Comparison of ENCODE assay signal across 14 mouse cellular contexts in the genomic region with DNA sequence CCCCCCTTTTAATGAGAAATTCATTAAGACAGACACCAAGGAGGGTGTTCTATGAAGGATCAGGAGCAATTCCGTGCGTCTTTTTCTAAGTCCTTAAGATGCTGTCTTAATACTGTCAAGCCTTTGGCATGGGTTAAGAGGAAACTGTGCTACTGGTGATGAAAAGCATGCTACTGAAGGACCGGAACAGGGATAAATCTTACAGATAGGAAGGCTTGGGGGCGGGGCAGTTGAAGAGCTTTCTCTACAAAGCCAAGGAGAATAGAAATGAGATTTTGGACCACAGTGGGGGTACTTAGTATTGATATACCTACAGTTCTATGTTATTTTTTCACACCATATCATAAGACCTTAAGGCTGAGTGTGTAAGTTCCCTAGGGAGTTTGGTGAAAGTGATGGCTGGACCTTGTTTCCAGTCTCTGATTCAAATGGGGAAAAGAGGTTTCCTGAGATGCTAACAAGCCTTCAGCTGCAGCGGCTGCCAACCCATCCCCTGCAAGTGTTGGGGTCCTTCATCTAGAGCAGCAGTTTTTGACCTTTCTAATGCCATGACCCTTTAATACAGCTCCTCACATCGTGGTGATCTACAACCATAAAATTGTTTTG.
"Had no signal": no experiment of that assay in that cellular context is flagged by ENCODE, and none has a peak within 500 bp of the region (broad histone marks: within the 10 kb centered on the region; RNA-seq: fewer than 3 reads in every experiment).

No protein-coding gene starts in this region.

- H3K27ac ChIP-seq: limb, embryonic 13.5 days; liver, embryonic 14.5 days; midbrain, embryonic 12.5 days; neural tube, embryonic 13.5 days; stomach, embryonic 15.5 days had no signal

- DNase-seq: layer of hippocampus, adult 9-11 months; layer of hippocampus, postnatal 36 days; left cerebral cortex, postnatal 4 days; retina, postnatal 1 day; right cerebral cortex, postnatal 4 days; thymus, adult 2 months; thymus, postnatal 25 days had no signal

- H3K9me3 ChIP-seq: limb, embryonic 13.5 days; midbrain, embryonic 12.5 days; neural tube, embryonic 13.5 days; stomach, embryonic 15.5 days had no signal

- H3K4me2 ChIP-seq: limb, embryonic 13.5 days; midbrain, embryonic 12.5 days; neural tube, embryonic 13.5 days; stomach, embryonic 15.5 days had no signal

- H3K36me3 ChIP-seq: limb, embryonic 13.5 days; midbrain, embryonic 12.5 days; neural tube, embryonic 13.5 days; stomach, embryonic 15.5 days had no signal

- H3K4me1 ChIP-seq: neural tube, embryonic 13.5 days; stomach, embryonic 15.5 days had no signal

- H3K9ac ChIP-seq: limb, embryonic 13.5 days; liver, embryonic 14.5 days; midbrain, embryonic 12.5 days; neural tube, embryonic 13.5 days; stomach, embryonic 15.5 days had no signal

- H3K27me3 ChIP-seq: midbrain, embryonic 12.5 days; neural tube, embryonic 13.5 days; stomach, embryonic 15.5 days had no signal

- ATAC-seq: intestine, embryonic 16.5 days; midbrain, embryonic 16.5 days had no signal

- H3K4me3 ChIP-seq: limb, embryonic 13.5 days; midbrain, embryonic 12.5 days; neural tube, embryonic 13.5 days; stomach, embryonic 15.5 days had no signal
